ENCODE assay signal across 17 mouse cellular contexts in the genomic region with DNA sequence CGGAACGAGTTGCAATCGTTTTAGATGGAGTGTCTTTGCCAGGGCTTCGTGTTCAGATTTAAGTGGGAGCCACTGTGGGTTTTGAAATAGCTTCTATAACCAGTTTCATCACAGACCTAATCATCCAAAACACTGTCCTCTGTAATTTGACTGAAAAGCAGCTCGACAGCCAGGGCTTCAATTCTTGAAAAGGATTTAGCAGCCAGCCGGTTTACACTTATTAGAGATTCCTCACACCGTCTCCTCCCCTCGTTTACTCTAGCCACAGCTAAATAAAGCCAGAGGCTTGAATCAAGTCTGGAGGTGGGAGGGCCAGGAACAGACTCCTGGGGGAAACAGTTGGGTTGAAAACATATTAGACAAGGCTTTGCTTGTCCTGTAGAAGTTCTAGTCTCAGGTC.
DNase-seq lines count a peak whose midpoint lies in the region; ATAC-seq lines count a peak whose summit lies in the region.
"Had no signal": no experiment of that assay in that cellular context is flagged by ENCODE, and none has a peak within 500 bp of the region (broad histone marks: within the 10 kb centered on the region; RNA-seq: fewer than 3 reads in every experiment).

No protein-coding gene starts in this region.

- no peaks in the 10 kb centered on the region for H3K27me3 ChIP-seq in limb, embryonic 12.5 days
- H3K27me3 ChIP-seq in limb, embryonic 10.5 days (ENCODE audit: low read depth, poor library complexity, severe bottlenecking), result no peaks in the 10 kb centered on the region
- H3K27me3 ChIP-seq in embryonic facial prominence, embryonic 14.5 days (replicated peaks; ENCODE audit: control insufficient read depth, insufficient read depth, low read length), result no peaks in the 10 kb centered on the region
- no peaks in the 10 kb centered on the region for H3K27me3 ChIP-seq in hindbrain, embryonic 11.5 days (ENCODE audit: control insufficient read depth, insufficient read depth, low read length)
- no peaks in the 10 kb centered on the region for H3K27me3 ChIP-seq in midbrain, embryonic 13.5 days

- no peaks in the 10 kb centered on the region for H3K36me3 ChIP-seq in limb, embryonic 12.5 days
- no peaks in the 10 kb centered on the region for H3K36me3 ChIP-seq in limb, embryonic 10.5 days
- no peaks in the 10 kb centered on the region for H3K36me3 ChIP-seq in embryonic facial prominence, embryonic 14.5 days (ENCODE audit: control insufficient read depth, insufficient read depth, low read length)
- no peaks in the 10 kb centered on the region for H3K36me3 ChIP-seq in hindbrain, embryonic 11.5 days (ENCODE audit: control insufficient read depth, insufficient read depth, low read length)
- H3K36me3 ChIP-seq in midbrain, embryonic 13.5 days, result no peaks in the 10 kb centered on the region

- no peak overlapping the region for H3K9ac ChIP-seq in limb, embryonic 12.5 days (replicated peaks)
- no peak overlapping the region for H3K9ac ChIP-seq in embryonic facial prominence, embryonic 14.5 days (ENCODE audit: low read depth, low read length)
- H3K9ac ChIP-seq in hindbrain, embryonic 11.5 days (ENCODE audit: low read depth, low read length), result 0 out of 2 replicates have a peak overlapping the region, but pooled peaks have one; percentile 7
- H3K9ac ChIP-seq in midbrain, embryonic 13.5 days (replicated peaks), result no peak overlapping the region
- H3K9ac ChIP-seq: liver, postnatal 0 days had no signal

- 57% methylated on average over 8 of the region's 8 CpGs for WGBS in limb, embryonic 12.5 days
- WGBS in limb, embryonic 10.5 days, result 55% methylated on average over 8 of the region's 8 CpGs
- 36% methylated on average over 8 of the region's 8 CpGs for WGBS in embryonic facial prominence, embryonic 14.5 days
- 44% methylated on average over 8 of the region's 8 CpGs for WGBS in hindbrain, embryonic 11.5 days
- 24% methylated on average over 8 of the region's 8 CpGs for WGBS in midbrain, embryonic 13.5 days

- no peaks in the 10 kb centered on the region for H3K9me3 ChIP-seq in limb, embryonic 12.5 days
- H3K9me3 ChIP-seq in limb, embryonic 10.5 days (replicated peaks), result no peaks in the 10 kb centered on the region
- H3K9me3 ChIP-seq in embryonic facial prominence, embryonic 14.5 days (ENCODE audit: control insufficient read depth, low read length), result no peaks in the 10 kb centered on the region
- H3K9me3 ChIP-seq in hindbrain, embryonic 11.5 days (ENCODE audit: control insufficient read depth, low read length), result no peaks in the 10 kb centered on the region
- no peaks in the 10 kb centered on the region for H3K9me3 ChIP-seq in midbrain, embryonic 13.5 days

- H3K4me3 ChIP-seq in limb, embryonic 12.5 days (replicated peaks), result no peak overlapping the region
- H3K4me3 ChIP-seq in limb, embryonic 10.5 days, result no peak overlapping the region
- H3K4me3 ChIP-seq in embryonic facial prominence, embryonic 14.5 days (ENCODE audit: low read depth, low read length), result no peak overlapping the region
- no peak overlapping the region for H3K4me3 ChIP-seq in hindbrain, embryonic 11.5 days (ENCODE audit: low read depth, low read length)
- no peak overlapping the region for H3K4me3 ChIP-seq in midbrain, embryonic 13.5 days (replicated peaks)

- peak overlapping the region; percentile 35; the same call in 1 of the 2 replicates for H3K27ac ChIP-seq in limb, embryonic 12.5 days
- H3K27ac ChIP-seq in limb, embryonic 10.5 days, result no peak overlapping the region
- peak overlapping the region; percentile 25; the same call in 1 of the 2 replicates for H3K27ac ChIP-seq in embryonic facial prominence, embryonic 14.5 days (replicated peaks; ENCODE audit: low read depth, low read length)
- H3K27ac ChIP-seq in hindbrain, embryonic 11.5 days (ENCODE audit: low read depth, low read length), result peak overlapping the region; percentile 45; the same call in 1 of the 2 replicates
- H3K27ac ChIP-seq in midbrain, embryonic 13.5 days, result 0 out of 2 replicates have a peak overlapping the region, but pooled peaks have one; percentile 27

- peaks cover 22% of the 10 kb centered on the region for H3K4me1 ChIP-seq in limb, embryonic 12.5 days (replicated peaks)
- H3K4me1 ChIP-seq in limb, embryonic 10.5 days, result peaks cover 28% of the 10 kb centered on the region
- peaks cover 29% of the 10 kb centered on the region for H3K4me1 ChIP-seq in embryonic facial prominence, embryonic 14.5 days (ENCODE audit: control insufficient read depth, insufficient read depth, low read length)
- H3K4me1 ChIP-seq in hindbrain, embryonic 11.5 days (replicated peaks; ENCODE audit: control insufficient read depth, insufficient read depth, low read length), result no peaks in the 10 kb centered on the region
- H3K4me1 ChIP-seq in midbrain, embryonic 13.5 days (replicated peaks), result peaks cover 27% of the 10 kb centered on the region

- H3K4me2 ChIP-seq in limb, embryonic 12.5 days, result no peak overlapping the region
- no peak overlapping the region for H3K4me2 ChIP-seq in embryonic facial prominence, embryonic 14.5 days (ENCODE audit: low read depth, low read length)
- H3K4me2 ChIP-seq in hindbrain, embryonic 11.5 days (replicated peaks; ENCODE audit: low read depth, low read length), result no peak overlapping the region
- no peak overlapping the region for H3K4me2 ChIP-seq in midbrain, embryonic 13.5 days (replicated peaks)

- DNase-seq in limb, embryonic 10.5 days (ENCODE audit: low spot score), result no peak
- peak; percentile 65 for DNase-seq in embryonic facial prominence, embryonic 14.5 days (ENCODE audit: low spot score)
- no peak for DNase-seq in hindbrain, embryonic 11.5 days (ENCODE audit: low spot score)
- no peak for DNase-seq in left cerebral cortex, adult 18-20 months (ENCODE audit: low spot score in 2 of 2)
- no peak for DNase-seq in adrenal gland, adult 2 months
- DNase-seq: adrenal gland, postnatal 10 days; cerebellum, adult 18-20 months; cerebellum, postnatal 36 days; gastrocnemius, postnatal 25 days; kidney, adult 9 months; layer of hippocampus, postnatal 36 days; liver; liver, postnatal 0 days; lung, postnatal 36 days had no signal

- ATAC-seq in limb, embryonic 12.5 days (ENCODE audit: insufficient number of reproducible peaks, insufficient read depth, low FRiP score, low TSS enrichment, low read depth), result no peak
- ATAC-seq in embryonic facial prominence, embryonic 14.5 days (ENCODE audit: low read depth), result no peak
- no peak for ATAC-seq in hindbrain, embryonic 11.5 days (ENCODE audit: low FRiP score)
- ATAC-seq in midbrain, embryonic 13.5 days, result no peak
- no peak for ATAC-seq in activated CD4-positive, CD25-positive, alpha-beta regulatory T cell, adult 4 months
- ATAC-seq: liver, postnatal 0 days had no signal
